Mouse (Mus musculus): ENCODE measurements at regions not wholly inside any gene's neighbourhood (a gene's known extent, or its start where the extent isn't known, plus 50 kb on each side); places are given as distances from the start of the nearest gene placed in this dataset.

GRCm38 (mm10) chr9:41306229-41306628 lies 144.7 kb upstream of the Ubash3b start:
- in situ Hi-C loops (cut with MboI) = no loop called here

- in situ Hi-C loops (cut with MboI) = no loop called here
These were observed 142.0 kb upstream of the Ubash3b start for GRCm38 (mm10) chr9:41303494-41303828.

- in situ Hi-C loops (cut with MboI) = no loop called here
These were observed 141.5 kb upstream of the Ubash3b start for GRCm38 (mm10) chr9:41302809-41303493.

- in situ Hi-C loops (cut with MboI) = no loop called here
These were observed 124.6 kb upstream of the Ubash3b start for GRCm38 (mm10) chr9:41286145-41286468.

GRCm38 (mm10) chr9:41285266-41286144 lies 124.0 kb upstream of the Ubash3b start:
- in situ Hi-C loops (cut with MboI) = no loop called here

GRCm38 (mm10) chr9:41277726-41278125 lies 116.2 kb upstream of the Ubash3b start:
- in situ Hi-C loops (cut with MboI) = no loop called here

GRCm38 (mm10) chr9:41273839-41274271 lies 112.4 kb upstream of the Ubash3b start:
- in situ Hi-C loops (cut with MboI) = no loop called here

GRCm38 (mm10) chr9:41273171-41273781 lies 111.8 kb upstream of the Ubash3b start:
- in situ Hi-C loops (cut with MboI) = no loop called here

GRCm38 (mm10) chr9:41272596-41272995 lies 111.1 kb upstream of the Ubash3b start:
- in situ Hi-C loops (cut with MboI) = no loop called here

- in situ Hi-C loops (cut with MboI) = no loop called here
These were observed 106.6 kb upstream of the Ubash3b start for GRCm38 (mm10) chr9:41268112-41268511.

GRCm38 (mm10) chr9:41264485-41264884 lies 103.0 kb upstream of the Ubash3b start:
- in situ Hi-C loops (cut with MboI) = no loop called here

GRCm38 (mm10) chr9:41257244-41257643 lies 95.7 kb upstream of the Ubash3b start:
- in situ Hi-C loops (cut with MboI) = no loop called here

- in situ Hi-C loops (cut with MboI) = loop anchor here (25.0 kb wide), 1 partner anchor 1070 kb away; no protein-coding TSS in a partner anchor
These were observed 80.9 kb upstream of the Ubash3b start for GRCm38 (mm10) chr9:41242372-41242771.

- in situ Hi-C loops (cut with MboI) = loop anchor here (25.0 kb wide), 1 partner anchor 1073 kb away; no protein-coding TSS in a partner anchor
These were observed 77.6 kb upstream of the Ubash3b start for GRCm38 (mm10) chr9:41239097-41239451.

- in situ Hi-C loops (cut with MboI) = loop anchor here (25.0 kb wide), 1 partner anchor 1074 kb away; no protein-coding TSS in a partner anchor
These were observed 77.0 kb upstream of the Ubash3b start for GRCm38 (mm10) chr9:41238395-41239096.

GRCm38 (mm10) chr9:41237265-41237664 lies 75.8 kb upstream of the Ubash3b start:
- in situ Hi-C loops (cut with MboI) = loop anchor here (25.0 kb wide), 1 partner anchor 1075 kb away; no protein-coding TSS in a partner anchor

GRCm38 (mm10) chr9:41229225-41229582 lies 67.7 kb upstream of the Ubash3b start:
- in situ Hi-C loops (cut with MboI) = loop anchor here (5.0 to 25.0 kb wide), 3 partner anchors 236 to 1083 kb away; no protein-coding TSS in a partner anchor

GRCm38 (mm10) chr9:41228425-41229224 lies 67.1 kb upstream of the Ubash3b start:
- in situ Hi-C loops (cut with MboI) = loop anchor here (5.0 to 25.0 kb wide), 3 partner anchors 236 to 1084 kb away; no protein-coding TSS in a partner anchor

GRCm38 (mm10) chr9:41223406-41223805 lies 61.9 kb upstream of the Ubash3b start:
- in situ Hi-C loops (cut with MboI) = loop anchor here (10.0 kb wide), 1 partner anchor 241 kb away; no protein-coding TSS in a partner anchor

- in situ Hi-C loops (cut with MboI) = loop anchor here (10.0 kb wide), 1 partner anchor 242 kb away; no protein-coding TSS in a partner anchor
These were observed 61.0 kb upstream of the Ubash3b start for GRCm38 (mm10) chr9:41222346-41223015.
